Mouse (Mus musculus): ENCODE results near the gene Aspa. TPM values are rescaled to one million over a fixed set of nuclear protein-coding genes. Genes with fewer than 3 reads are reported as not detected.

Aspa gene
- polyA plus RNA-seq, 1 experiment = not detected

GRCm38 (mm10) chr11:73315961-73316360, 13.4 kb downstream of the Aspa start:
- no peaks in the 10 kb centered on the region for H3K27me3 ChIP-seq (ENCODE audit: control insufficient read depth)
- no peak for TF ChIP-seq GATA1 (IDR thresholded peaks at IDR 0.05; ENCODE audit: low read length)
- no peaks in the 10 kb centered on the region for H3K9me3 ChIP-seq (ENCODE audit: control insufficient read depth, low read length)
- H3K4me1 ChIP-seq (ENCODE audit: control insufficient read depth) = no peaks in the 10 kb centered on the region
- no peak overlapping the region for H3K4me3 ChIP-seq (replicated peaks)
- no peaks in the 10 kb centered on the region for H3K36me3 ChIP-seq (ENCODE audit: control insufficient read depth)

GRCm38 (mm10) chr11:73303123-73303522, 26.3 kb downstream of the Aspa start:
- no peaks in the 10 kb centered on the region for H3K9me3 ChIP-seq (ENCODE audit: control insufficient read depth, low read length)
- no peak overlapping the region for H3K4me3 ChIP-seq (replicated peaks)
- no peaks in the 10 kb centered on the region for H3K4me1 ChIP-seq (ENCODE audit: control insufficient read depth)
- H3K27me3 ChIP-seq (ENCODE audit: control insufficient read depth) = no peaks in the 10 kb centered on the region
- H3K36me3 ChIP-seq (ENCODE audit: control insufficient read depth) = no peaks in the 10 kb centered on the region
- TF ChIP-seq TAL1 (IDR thresholded peaks at IDR 0.05; ENCODE audit: low read length) (no peak), GATA1 (IDR thresholded peaks at IDR 0.05; ENCODE audit: low read length) (no peak)

DNA sequence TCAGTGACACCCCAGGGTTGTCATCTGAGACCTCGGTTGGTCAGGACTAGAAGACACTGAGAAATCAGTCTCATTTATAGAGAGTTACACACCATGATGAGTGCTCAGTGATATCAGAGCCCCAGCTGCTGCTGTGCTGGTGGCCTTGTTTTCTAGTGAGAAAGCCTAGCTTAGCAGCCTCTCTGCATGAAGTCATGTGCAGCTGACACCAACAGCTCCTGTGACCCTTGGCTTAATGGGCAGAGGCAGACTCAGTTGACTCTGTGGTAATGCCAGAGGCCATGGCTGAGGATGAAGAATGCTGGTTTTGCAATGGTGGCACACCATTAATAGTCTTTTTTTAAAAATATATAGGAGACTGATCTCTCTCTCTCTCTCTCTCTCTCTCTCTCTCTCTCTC, 39.8 kb downstream of the Aspa start:
- TF ChIP-seq GATA1 (IDR thresholded peaks at IDR 0.05; ENCODE audit: low read length) (no peak), TAL1 (IDR thresholded peaks at IDR 0.05; ENCODE audit: low read length) (no peak)
- H3K9me3 ChIP-seq (ENCODE audit: control insufficient read depth, low read length) = no peaks in the 10 kb centered on the region
- no peaks in the 10 kb centered on the region for H3K27me3 ChIP-seq (ENCODE audit: control insufficient read depth)
- no peak overlapping the region for H3K4me3 ChIP-seq (replicated peaks)
- no peaks in the 10 kb centered on the region for H3K4me1 ChIP-seq (ENCODE audit: control insufficient read depth)
- H3K36me3 ChIP-seq (ENCODE audit: control insufficient read depth) = no peaks in the 10 kb centered on the region

- Histone ChIP-seq H3K4me1 (ENCODE audit: control insufficient read depth) (no peaks in the 10 kb centered on the region), H3K4me3 (replicated peaks) (no peak overlapping the region), H3K36me3 (ENCODE audit: control insufficient read depth) (no peaks in the 10 kb centered on the region), H3K27me3 (ENCODE audit: control insufficient read depth) (no peaks in the 10 kb centered on the region), H3K9me3 (ENCODE audit: control insufficient read depth, low read length) (no peaks in the 10 kb centered on the region)
- TF ChIP-seq TAL1 (IDR thresholded peaks at IDR 0.05; ENCODE audit: low read length) (no peak), GATA1 (IDR thresholded peaks at IDR 0.05; ENCODE audit: low read length) (no peak)
These were observed 45.0 kb downstream of the Aspa start for GRCm38 (mm10) chr11:73284351-73284750.

DNA sequence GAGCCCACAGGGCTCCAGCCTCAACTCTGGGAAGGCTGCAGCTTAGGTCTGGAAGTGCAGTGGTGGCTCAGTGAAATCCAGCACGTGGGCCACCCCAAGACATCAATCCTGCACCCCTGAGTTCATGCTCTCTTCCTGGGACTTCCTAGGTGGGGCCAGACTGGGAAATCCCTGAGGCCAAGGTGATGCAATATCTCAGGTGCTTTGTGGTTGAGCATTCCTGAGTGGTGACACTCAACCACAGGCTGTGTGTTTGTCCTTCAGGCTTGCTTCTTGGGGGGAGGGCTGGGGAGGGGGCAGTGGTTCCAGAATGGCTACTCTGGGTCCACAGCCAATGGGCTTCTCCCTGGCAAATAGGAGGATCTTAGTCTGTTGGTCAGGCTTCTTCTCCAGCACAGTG, 45.5 kb downstream of the Aspa start:
- no peak for TF ChIP-seq GATA1 (IDR thresholded peaks at IDR 0.05; ENCODE audit: low read length)
- TF ChIP-seq TAL1 (IDR thresholded peaks at IDR 0.05; ENCODE audit: low read length) = no peak
- no peaks in the 10 kb centered on the region for H3K9me3 ChIP-seq (ENCODE audit: control insufficient read depth, low read length)
- H3K4me3 ChIP-seq (replicated peaks) = no peak overlapping the region
- no peaks in the 10 kb centered on the region for H3K27me3 ChIP-seq (ENCODE audit: control insufficient read depth)
- H3K4me1 ChIP-seq (ENCODE audit: control insufficient read depth) = no peaks in the 10 kb centered on the region
- no peaks in the 10 kb centered on the region for H3K36me3 ChIP-seq (ENCODE audit: control insufficient read depth)

DNA sequence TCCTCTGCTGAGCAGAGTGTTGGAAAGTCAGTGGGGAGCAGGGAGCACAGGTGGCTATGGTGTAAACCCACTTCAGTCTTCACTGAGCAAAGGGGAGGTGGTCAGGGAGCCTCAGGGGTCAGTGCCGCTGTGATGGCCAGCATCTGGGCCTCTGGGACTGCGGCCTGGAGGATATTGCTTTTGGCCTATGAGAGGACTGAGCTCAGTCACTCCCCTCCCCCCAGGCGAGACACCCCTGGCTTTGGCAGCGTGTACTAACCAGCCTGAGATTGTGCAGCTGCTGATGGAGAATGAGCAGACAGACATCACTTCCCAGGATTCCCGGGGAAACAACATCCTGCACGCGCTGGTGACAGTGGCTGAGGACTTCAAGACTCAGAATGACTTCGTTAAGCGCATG, 46.0 kb downstream of the Aspa start:
- no peak for TF ChIP-seq TAL1 (IDR thresholded peaks at IDR 0.05; ENCODE audit: low read length)
- no peak for TF ChIP-seq GATA1 (IDR thresholded peaks at IDR 0.05; ENCODE audit: low read length)
- no peaks in the 10 kb centered on the region for H3K9me3 ChIP-seq (ENCODE audit: control insufficient read depth, low read length)
- no peak overlapping the region for H3K4me3 ChIP-seq (replicated peaks)
- no peaks in the 10 kb centered on the region for H3K27me3 ChIP-seq (ENCODE audit: control insufficient read depth)
- no peaks in the 10 kb centered on the region for H3K4me1 ChIP-seq (ENCODE audit: control insufficient read depth)
- no peaks in the 10 kb centered on the region for H3K36me3 ChIP-seq (ENCODE audit: control insufficient read depth)

GRCm38 (mm10) chr11:73281528-73282027, 47.8 kb downstream of the Aspa start:
- no peaks in the 10 kb centered on the region for H3K36me3 ChIP-seq (ENCODE audit: control insufficient read depth)
- no peak for TF ChIP-seq GATA1 (IDR thresholded peaks at IDR 0.05; ENCODE audit: low read length)
- TF ChIP-seq TAL1 (IDR thresholded peaks at IDR 0.05; ENCODE audit: low read length) = no peak
- no peaks in the 10 kb centered on the region for H3K9me3 ChIP-seq (ENCODE audit: control insufficient read depth, low read length)
- no peaks in the 10 kb centered on the region for H3K4me1 ChIP-seq (ENCODE audit: control insufficient read depth)
- no peaks in the 10 kb centered on the region for H3K27me3 ChIP-seq (ENCODE audit: control insufficient read depth)
- H3K4me3 ChIP-seq (replicated peaks) = no peak overlapping the region

GRCm38 (mm10) chr11:73280710-73281109, 48.7 kb downstream of the Aspa start:
- TF ChIP-seq GATA1 (IDR thresholded peaks at IDR 0.05; ENCODE audit: low read length) (no peak), TAL1 (IDR thresholded peaks at IDR 0.05; ENCODE audit: low read length) (no peak)
- no peak overlapping the region for H3K4me3 ChIP-seq (replicated peaks)
- H3K36me3 ChIP-seq (ENCODE audit: control insufficient read depth) = no peaks in the 10 kb centered on the region
- H3K27me3 ChIP-seq (ENCODE audit: control insufficient read depth) = no peaks in the 10 kb centered on the region
- H3K9me3 ChIP-seq (ENCODE audit: control insufficient read depth, low read length) = no peaks in the 10 kb centered on the region
- no peaks in the 10 kb centered on the region for H3K4me1 ChIP-seq (ENCODE audit: control insufficient read depth)

GRCm38 (mm10) chr11:73274821-73275220, 54.6 kb downstream of the Aspa start:
- Histone ChIP-seq H3K4me3 (replicated peaks) (no peak overlapping the region), H3K36me3 (ENCODE audit: control insufficient read depth) (no peaks in the 10 kb centered on the region)
- TF ChIP-seq TAL1 (IDR thresholded peaks at IDR 0.05; ENCODE audit: low read length) (no peak), GATA1 (IDR thresholded peaks at IDR 0.05; ENCODE audit: low read length) (no peak)

DNA sequence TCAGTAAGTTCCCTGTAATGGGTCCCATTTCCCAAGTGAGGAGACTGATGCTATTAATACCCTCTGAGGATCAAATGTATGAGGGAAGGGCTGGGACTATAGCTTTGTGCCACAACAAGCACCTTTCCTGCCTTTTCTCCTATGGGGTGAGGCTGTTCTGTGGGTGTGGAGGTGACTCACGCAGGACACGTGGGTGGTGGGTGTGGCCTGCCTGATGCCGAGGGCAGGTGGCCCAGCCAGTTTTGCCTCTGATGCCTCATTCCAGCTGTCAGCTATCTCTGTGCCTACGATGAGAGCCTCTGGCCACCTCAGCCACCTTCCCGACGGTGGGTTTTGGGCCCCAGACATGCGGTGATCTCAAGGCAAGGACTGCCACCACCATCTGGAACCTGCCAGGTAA, 62.1 kb downstream of the Aspa start, which contains the start of gene Trpv3:
TSS of gene Trpv3 (plus strand) at position 122 of the 400 bp plus-strand sequence.
- no peak for TF ChIP-seq TAL1 (IDR thresholded peaks at IDR 0.05; ENCODE audit: low read length)
- no peak for TF ChIP-seq GATA1 (IDR thresholded peaks at IDR 0.05; ENCODE audit: low read length)
- no peaks in the 10 kb centered on the region for H3K9me3 ChIP-seq (ENCODE audit: control insufficient read depth, low read length)
- no peaks in the 10 kb centered on the region for H3K36me3 ChIP-seq (ENCODE audit: control insufficient read depth)
- H3K4me3 ChIP-seq (replicated peaks) = no peak within 1 kb of the TSS
- no peaks in the 10 kb centered on the region for H3K27me3 ChIP-seq (ENCODE audit: control insufficient read depth)
- no peaks in the 10 kb centered on the region for H3K4me1 ChIP-seq (ENCODE audit: control insufficient read depth)

More at GRCm38 (mm10) chr11:73274821-73275220, 54.6 kb downstream of the Aspa start:
- Histone ChIP-seq H3K4me1 (ENCODE audit: control insufficient read depth) (no peaks in the 10 kb centered on the region), H3K27me3 (ENCODE audit: control insufficient read depth) (no peaks in the 10 kb centered on the region), H3K9me3 (ENCODE audit: control insufficient read depth, low read length) (no peaks in the 10 kb centered on the region)
